Mouse (Mus musculus) ovary, adult 10 weeks (tissue): ENCODE results near the gene Olfr1438-ps1. TPM values are rescaled to one million over a fixed set of nuclear protein-coding genes. Genes with fewer than 3 reads are reported as not detected.

ENCODE experiments used
- polyA plus RNA-seq: library from polyadenylated mRNA; stranded (reverse); fragments of 350-450 nt; fragmentation: Illumina TruSeq; extraction: RNeasy Lipid Tissue Mini Kit (QIAGEN cat#74804); gene quantifications from one replicate; pipeline ENCODE4 v1.2.3, GENCODE M21; 2014

Olfr1438-ps1 gene
- not detected for polyA plus RNA-seq

DNA sequence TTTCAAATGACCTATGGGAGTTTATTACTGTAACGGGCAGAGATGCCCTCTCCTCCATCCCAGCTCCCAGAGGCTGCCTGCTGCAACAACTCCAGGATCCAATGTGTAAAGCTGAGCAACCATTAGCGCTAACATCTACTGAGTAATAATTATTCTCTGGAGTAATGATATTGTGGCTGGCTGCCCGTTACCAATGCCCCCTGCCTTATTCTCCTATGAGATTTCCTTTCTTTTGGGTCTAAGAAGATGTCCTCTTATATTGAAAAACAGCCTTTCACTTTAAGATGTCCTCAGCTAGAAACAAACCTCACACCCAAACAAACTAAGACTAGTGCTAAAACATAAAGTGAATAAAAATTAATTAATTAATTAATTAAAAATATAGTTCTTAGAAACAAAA lies at the start of gene Olfr1438-ps1:
Olfr1438-ps1 (minus strand) TSS at position 101 of the 400 bp plus-strand sequence.

DNA sequence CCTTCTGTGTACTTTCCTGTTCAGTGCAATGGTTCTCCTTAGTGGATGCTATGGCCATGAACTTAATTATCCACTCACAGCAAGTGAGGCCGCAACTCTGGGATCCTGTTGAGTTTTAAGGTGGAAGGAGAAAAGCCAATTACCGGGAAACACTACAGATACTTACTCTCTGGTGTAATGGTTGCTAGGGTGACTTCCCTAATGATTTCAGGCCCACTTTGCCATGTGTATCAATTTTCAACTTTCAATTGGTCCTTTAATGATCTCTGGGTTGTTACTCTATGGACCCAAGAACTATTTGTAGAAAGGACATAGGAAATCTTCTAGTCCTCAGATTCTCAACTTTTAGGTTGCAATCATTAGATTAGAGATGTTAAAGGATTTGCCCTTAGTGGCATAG lies 10.7 kb downstream of the Olfr1438-ps1 start, which contains the start of gene Olfr1437:
Olfr1437 (minus strand) TSS at position 101 of the 400 bp plus-strand sequence.

DNA sequence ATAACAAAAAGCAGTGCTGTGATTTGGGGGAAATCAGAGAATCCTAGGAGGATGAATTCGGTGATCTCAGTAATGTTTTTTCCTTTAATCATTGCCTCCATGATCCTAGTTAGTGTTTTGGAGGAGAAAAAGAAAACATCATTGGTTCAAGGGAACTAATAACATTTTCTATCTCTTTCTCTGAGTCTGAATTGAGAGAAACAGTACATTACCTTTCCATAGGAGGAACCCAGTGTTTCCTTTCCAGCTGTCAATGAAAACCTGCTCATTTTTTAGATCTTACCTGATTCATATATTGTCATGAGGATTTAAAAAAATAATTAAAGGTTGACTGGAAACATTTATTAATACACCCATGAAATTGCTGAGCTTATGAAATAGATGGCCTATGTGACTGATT lies 36.7 kb downstream of the Olfr1438-ps1 start, which contains the start of gene Olfr1436:
Olfr1436 (minus strand) TSS at position 101 of the 400 bp plus-strand sequence.

DNA sequence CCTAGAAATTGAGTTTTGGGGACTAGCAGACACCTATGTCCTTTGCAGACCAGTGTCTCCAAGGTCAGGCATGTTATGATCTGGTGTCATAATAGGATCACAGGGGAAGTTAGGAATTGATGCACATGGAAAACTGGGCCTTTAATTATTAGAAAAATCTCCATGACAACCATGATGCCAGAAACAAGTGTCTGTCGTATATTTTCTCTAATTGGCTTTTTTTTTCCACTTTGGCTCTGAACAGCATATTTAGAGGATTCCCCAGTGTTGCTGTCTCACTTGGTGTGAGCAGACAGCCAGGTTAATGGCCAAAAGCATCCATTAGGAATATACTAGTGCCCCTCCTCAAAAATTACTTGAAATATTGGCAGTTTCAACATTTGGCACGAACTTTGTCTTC lies 56.2 kb downstream of the Olfr1438-ps1 start, which contains the start of gene Olfr1434:
Olfr1434 (plus strand) TSS at position 301 of the 400 bp plus-strand sequence.

Other genes with a start within 250 kb of the Olfr1438-ps1 start
- not detected for gene Olfr1426, start 243.9 kb downstream of the Olfr1438-ps1 start, polyA plus RNA-seq
- not detected for gene Olfr1427, start 232.6 kb downstream of the Olfr1438-ps1 start, polyA plus RNA-seq
- gene Olfr1428, start 220.0 kb downstream of the Olfr1438-ps1 start, polyA plus RNA-seq = not detected
- gene Olfr76, start 212.7 kb downstream of the Olfr1438-ps1 start, polyA plus RNA-seq = not detected
- gene Olfr1555-ps1, start 165.8 kb downstream of the Olfr1438-ps1 start, polyA plus RNA-seq = not detected
- not detected for gene Olfr1431, start 135.3 kb downstream of the Olfr1438-ps1 start, polyA plus RNA-seq
- gene Olfr1432, start 103.3 kb downstream of the Olfr1438-ps1 start, polyA plus RNA-seq = not detected
- not detected for gene Olfr262, start 94.3 kb downstream of the Olfr1438-ps1 start, polyA plus RNA-seq
- gene Olfr235, start 74.9 kb downstream of the Olfr1438-ps1 start, polyA plus RNA-seq = not detected
- not detected for gene Olfr1434, start 56.1 kb downstream of the Olfr1438-ps1 start, polyA plus RNA-seq
- not detected for gene Olfr1436, start 36.8 kb downstream of the Olfr1438-ps1 start, polyA plus RNA-seq
- not detected for gene Olfr1437, start 10.8 kb downstream of the Olfr1438-ps1 start, polyA plus RNA-seq
- gene Olfr1440, start 51.4 kb upstream of the Olfr1438-ps1 start, polyA plus RNA-seq = not detected
- not detected for gene Olfr1441, start 81.5 kb upstream of the Olfr1438-ps1 start, polyA plus RNA-seq
- gene Pfpl, start 92.0 kb upstream of the Olfr1438-ps1 start, polyA plus RNA-seq = not detected
- 117 TPM for gene Mpeg1, start 124.9 kb upstream of the Olfr1438-ps1 start, polyA plus RNA-seq
- 65.7 TPM for gene Dtx4, start 165.5 kb upstream of the Olfr1438-ps1 start, polyA plus RNA-seq
- 36.6 TPM for gene Fam111a, start 209.8 kb upstream of the Olfr1438-ps1 start, polyA plus RNA-seq